Mouse (Mus musculus) brain, embryonic 14.5 days (tissue): ENCODE data around the gene Rab37.

Source experiments
- CTCF ChIP-seq: fragments of 200-500 bp; IDR thresholded peaks from 2 replicates; pipeline ENCODE4 v1.5.1; 2012; ENCODE audit warnings: inconsistent platforms, mild to moderate bottlenecking, moderate library complexity, borderline replicate concordance; ENCODE audit not compliant: insufficient read depth, insufficient read length; ENCODE audit errors: extremely low read depth
- POLR2A ChIP-seq: fragments of 200-500 bp; IDR thresholded peaks from 2 replicates; pipeline ENCODE4 v1.6.1; 2012; ENCODE audit warnings: mild to moderate bottlenecking, inconsistent platforms, borderline replicate concordance; ENCODE audit not compliant: poor library complexity, insufficient read depth, insufficient read length, severe bottlenecking; ENCODE audit errors: extremely low read depth

- no peak for TF ChIP-seq CTCF
- no peak for TF ChIP-seq POLR2A
Measured at GRCm38 (mm10) chr11:115150741-115151254, 59.6 kb downstream of the Rab37 start.
